Mouse (Mus musculus): ENCODE results near the gene Pbp2. TPM values are rescaled to one million over a fixed set of nuclear protein-coding genes. Genes with fewer than 3 reads are reported as not detected.

The Pbp2 gene
- polyA plus RNA-seq, 1 experiment from 2014 or later: not detected

DNA sequence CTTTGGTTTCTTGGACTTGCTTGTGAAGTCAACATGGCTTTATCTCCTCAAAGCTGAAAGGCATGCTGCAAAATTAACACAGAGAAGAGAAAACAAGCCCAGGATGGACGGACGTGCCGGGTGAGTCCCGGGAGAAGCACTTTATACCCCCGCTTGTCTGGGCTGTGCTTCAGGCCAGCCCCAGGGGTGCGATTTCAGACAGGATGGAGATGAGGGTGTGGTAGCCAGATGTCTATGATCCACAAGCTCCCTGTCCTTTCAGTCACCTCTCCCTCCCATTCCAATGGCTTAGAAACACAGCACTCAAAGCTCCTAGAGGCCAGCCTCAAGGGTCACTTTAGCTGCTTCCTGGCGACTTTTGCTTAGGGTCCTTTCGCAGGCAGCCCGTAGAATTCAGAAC, 3.8 kb upstream of the Pbp2 start:
- ATAC-seq (ENCODE audit: low FRiP score, low TSS enrichment) (no peak), DNase-seq (no peak)
- Histone ChIP-seq H3K27me3 (ENCODE audit: control insufficient read depth, insufficient read depth, low read length) (no peaks in the 10 kb centered on the region), H3K27ac (replicated peaks; ENCODE audit: low read depth, low read length) (no peak overlapping the region), H3K4me1 (ENCODE audit: control insufficient read depth, insufficient read depth, low read length) (no peaks in the 10 kb centered on the region), H3K4me2 (ENCODE audit: low read length) (no peak overlapping the region), H3K4me3 (replicated peaks; ENCODE audit: low read depth, low read length) (no peak overlapping the region), H3K9me3 (ENCODE audit: control insufficient read depth, low read length) (no peaks in the 10 kb centered on the region), H3K36me3 (ENCODE audit: control insufficient read depth, insufficient read depth, low read length) (no peaks in the 10 kb centered on the region), H3K9ac (replicated peaks; ENCODE audit: low read length) (no peak overlapping the region)
- 89% methylated on average over 9 of the region's 9 CpGs for WGBS

DNA sequence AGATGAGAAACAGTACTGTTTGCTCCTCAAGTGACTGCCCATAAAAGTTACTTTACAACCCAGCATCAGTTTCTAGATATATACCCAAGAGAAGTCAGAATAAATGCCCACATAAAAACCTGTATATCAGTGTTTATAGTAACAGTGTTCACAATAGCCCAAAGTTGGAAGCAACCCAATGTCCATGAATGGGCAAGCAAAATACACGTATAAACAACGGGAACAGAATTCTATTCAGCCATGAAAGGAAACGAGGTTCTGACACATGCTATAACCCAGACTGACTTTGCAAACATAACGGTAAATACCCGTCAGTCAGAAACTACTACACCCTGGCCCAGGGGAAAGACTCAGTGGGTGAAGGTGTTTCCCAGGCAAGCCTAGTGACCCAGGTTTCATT, 1.8 kb upstream of the Pbp2 start:
- WGBS: 90% methylated on average over 5 of the region's 5 CpGs
- Histone ChIP-seq H3K4me1 (ENCODE audit: control insufficient read depth, insufficient read depth, low read length) (no peaks in the 10 kb centered on the region), H3K4me3 (replicated peaks; ENCODE audit: low read depth, low read length) (no peak overlapping the region), H3K36me3 (ENCODE audit: control insufficient read depth, insufficient read depth, low read length) (no peaks in the 10 kb centered on the region), H3K27ac (replicated peaks; ENCODE audit: low read depth, low read length) (no peak overlapping the region), H3K27me3 (ENCODE audit: control insufficient read depth, insufficient read depth, low read length) (no peaks in the 10 kb centered on the region), H3K9me3 (ENCODE audit: control insufficient read depth, low read length) (no peaks in the 10 kb centered on the region), H3K4me2 (ENCODE audit: low read length) (no peak overlapping the region), H3K9ac (replicated peaks; ENCODE audit: low read length) (no peak overlapping the region)
- ATAC-seq (ENCODE audit: low FRiP score, low TSS enrichment) (no peak), DNase-seq (no peak)

DNA sequence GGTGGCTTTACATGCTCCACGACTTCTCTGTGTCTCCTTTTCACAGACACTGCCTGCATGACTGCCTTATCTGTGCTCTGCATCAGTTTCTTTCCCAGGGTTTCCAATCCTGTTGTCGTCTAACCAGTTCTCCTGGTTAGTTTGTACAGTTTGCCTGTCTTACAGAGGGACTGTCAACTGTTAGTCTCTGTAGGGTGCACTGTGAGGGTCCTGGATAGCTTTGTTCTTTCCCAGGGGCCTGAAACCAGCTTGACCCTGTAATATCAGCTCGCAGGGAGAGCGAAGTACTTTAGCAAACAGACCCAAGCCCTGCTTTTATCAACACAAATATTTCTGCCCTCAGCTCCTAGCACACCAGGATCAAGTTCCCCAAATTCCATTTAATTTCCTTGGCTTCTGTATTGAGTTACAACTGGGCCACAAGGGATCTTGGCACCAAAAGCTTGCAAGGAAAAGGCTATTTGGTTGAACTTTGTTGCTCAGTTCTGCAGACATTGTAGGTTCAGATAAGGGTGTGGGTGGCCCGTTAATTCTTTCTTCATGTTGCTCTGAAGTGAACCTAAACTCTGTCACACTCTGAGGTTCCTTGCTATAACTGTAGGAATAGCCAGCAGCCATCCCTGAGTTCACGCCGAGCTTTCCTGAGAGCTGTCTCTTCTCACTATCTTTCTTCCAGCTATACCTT, 5.5 kb downstream of the Pbp2 start:
- Histone ChIP-seq H3K36me3 (ENCODE audit: control insufficient read depth, insufficient read depth, low read length) (no peaks in the 10 kb centered on the region), H3K27me3 (ENCODE audit: control insufficient read depth, insufficient read depth, low read length) (no peaks in the 10 kb centered on the region), H3K9ac (replicated peaks; ENCODE audit: low read length) (no peak overlapping the region), H3K4me3 (replicated peaks; ENCODE audit: low read depth, low read length) (no peak overlapping the region), H3K9me3 (ENCODE audit: control insufficient read depth, low read length) (no peaks in the 10 kb centered on the region), H3K4me2 (ENCODE audit: low read length) (no peak overlapping the region), H3K4me1 (ENCODE audit: control insufficient read depth, insufficient read depth, low read length) (no peaks in the 10 kb centered on the region), H3K27ac (replicated peaks; ENCODE audit: low read depth, low read length) (no peak overlapping the region)
- WGBS: 72% methylated on average over 7 of the region's 7 CpGs
- DNase-seq (no peak), ATAC-seq (ENCODE audit: low FRiP score, low TSS enrichment) (no peak)

DNA sequence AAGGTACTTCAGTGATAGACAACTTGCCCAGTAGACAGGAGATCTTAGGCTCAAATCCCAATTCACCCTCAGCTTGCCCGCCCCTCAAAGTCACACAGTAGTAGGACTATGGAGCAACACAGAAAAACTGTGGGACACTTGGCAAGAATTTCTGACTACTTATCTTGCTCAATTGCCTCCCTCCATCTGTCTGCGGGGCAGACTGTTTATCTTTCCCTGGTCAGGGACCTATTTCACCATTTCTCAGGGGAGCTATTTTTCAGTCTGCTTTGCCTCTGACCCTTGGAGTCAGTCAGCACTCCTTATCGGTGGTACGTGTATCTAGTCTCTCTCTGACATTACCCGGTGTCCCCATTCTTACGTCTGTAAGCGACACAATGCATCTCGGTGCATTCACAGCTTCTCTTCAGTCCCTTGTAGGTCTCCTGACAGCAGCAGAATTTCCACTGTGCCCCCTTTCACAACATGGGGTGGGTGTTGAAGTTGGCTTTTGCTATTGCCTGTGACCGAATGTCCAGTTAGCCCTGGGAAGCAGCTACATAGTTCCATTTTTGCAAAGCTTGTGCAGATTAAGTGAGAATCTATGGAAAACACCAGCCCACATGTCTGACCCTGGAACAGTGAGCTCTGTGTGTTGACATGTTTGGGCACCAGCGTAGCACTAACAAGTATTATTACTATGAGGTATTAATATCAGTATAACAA, 7.6 kb downstream of the Pbp2 start:
- 93% methylated on average over 10 of the region's 10 CpGs for WGBS
- ATAC-seq (ENCODE audit: low FRiP score, low TSS enrichment): no peak
- no peaks in the 10 kb centered on the region for H3K27me3 ChIP-seq (ENCODE audit: control insufficient read depth, insufficient read depth, low read length)

DNA sequence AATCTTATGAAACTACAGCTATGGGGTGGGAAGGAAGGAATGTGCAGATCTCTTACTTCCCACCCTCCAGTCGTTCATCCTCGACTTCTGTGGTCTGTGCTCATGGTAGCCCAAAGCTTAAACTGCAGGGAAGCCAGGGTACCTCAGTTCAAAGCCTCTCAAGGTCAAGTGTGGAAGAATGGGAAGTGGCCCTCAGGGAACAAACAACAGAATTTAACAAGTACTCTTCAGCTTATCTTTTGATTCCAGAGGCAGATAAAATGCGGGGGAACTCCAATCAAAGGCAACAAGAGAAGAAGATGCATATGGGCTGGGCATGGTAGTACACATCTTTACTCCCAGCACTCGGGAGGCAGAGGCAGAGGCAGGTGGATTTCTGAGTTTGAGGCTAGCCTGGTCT, 9.7 kb downstream of the Pbp2 start:
- no peak overlapping the region for H3K4me2 ChIP-seq (ENCODE audit: low read length)
- H3K4me3 ChIP-seq (replicated peaks; ENCODE audit: low read depth, low read length): no peak overlapping the region
- no peaks in the 10 kb centered on the region for H3K27me3 ChIP-seq (ENCODE audit: control insufficient read depth, insufficient read depth, low read length)
- H3K9me3 ChIP-seq (ENCODE audit: control insufficient read depth, low read length): no peaks in the 10 kb centered on the region
- no peak overlapping the region for H3K27ac ChIP-seq (replicated peaks; ENCODE audit: low read depth, low read length)
- no peak overlapping the region for H3K9ac ChIP-seq (replicated peaks; ENCODE audit: low read length)
- 82% methylated on average over 4 of the region's 4 CpGs for WGBS
- H3K36me3 ChIP-seq (ENCODE audit: control insufficient read depth, insufficient read depth, low read length): no peaks in the 10 kb centered on the region
- H3K4me1 ChIP-seq (ENCODE audit: control insufficient read depth, insufficient read depth, low read length): no peaks in the 10 kb centered on the region
- no peak for ATAC-seq (ENCODE audit: low FRiP score, low TSS enrichment)
- no peak for DNase-seq

More for the DNA sequence above, 7.6 kb downstream of the Pbp2 start:
- no peaks in the 10 kb centered on the region for H3K36me3 ChIP-seq (ENCODE audit: control insufficient read depth, insufficient read depth, low read length)
- no peaks in the 10 kb centered on the region for H3K4me1 ChIP-seq (ENCODE audit: control insufficient read depth, insufficient read depth, low read length)
- DNase-seq: no peak
- no peak overlapping the region for H3K4me3 ChIP-seq (replicated peaks; ENCODE audit: low read depth, low read length)
- no peak overlapping the region for H3K4me2 ChIP-seq (ENCODE audit: low read length)
- H3K27ac ChIP-seq (replicated peaks; ENCODE audit: low read depth, low read length): no peak overlapping the region
- no peaks in the 10 kb centered on the region for H3K9me3 ChIP-seq (ENCODE audit: control insufficient read depth, low read length)
- no peak overlapping the region for H3K9ac ChIP-seq (replicated peaks; ENCODE audit: low read length)

DNA sequence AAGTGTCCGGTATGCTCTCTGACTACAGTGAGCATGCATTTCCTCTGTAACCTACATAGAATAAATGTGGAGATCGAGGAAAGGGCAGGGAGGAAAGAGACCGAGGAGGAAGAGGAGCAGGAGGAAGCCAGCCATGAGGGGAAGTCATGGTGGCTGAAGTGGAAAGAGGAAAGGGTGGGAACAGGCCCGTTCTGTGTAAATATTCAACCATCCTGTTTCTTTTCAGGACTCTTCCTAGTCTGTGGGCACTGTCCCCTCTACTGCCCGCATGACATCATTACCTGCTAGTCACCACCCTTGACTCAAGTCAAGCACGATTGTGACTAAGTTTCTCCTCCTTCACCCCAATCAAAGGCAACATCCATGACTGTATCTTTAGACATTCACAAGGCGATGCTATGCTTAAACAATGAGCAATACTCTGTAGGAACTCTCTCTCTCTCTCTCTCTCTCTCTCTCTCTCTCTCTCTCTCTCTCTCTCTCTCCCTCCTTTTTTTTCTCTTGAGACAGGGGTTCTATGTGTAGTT, 11.1 kb downstream of the Pbp2 start:
- H3K9ac ChIP-seq (replicated peaks; ENCODE audit: low read length): no peak overlapping the region
- no peak overlapping the region for H3K27ac ChIP-seq (replicated peaks; ENCODE audit: low read depth, low read length)
- H3K4me2 ChIP-seq (ENCODE audit: low read length): no peak overlapping the region
- no peaks in the 10 kb centered on the region for H3K27me3 ChIP-seq (ENCODE audit: control insufficient read depth, insufficient read depth, low read length)
- WGBS: 93% methylated on average over 7 of the region's 7 CpGs
- H3K4me3 ChIP-seq (replicated peaks; ENCODE audit: low read depth, low read length): no peak overlapping the region
- H3K4me1 ChIP-seq (ENCODE audit: control insufficient read depth, insufficient read depth, low read length): no peaks in the 10 kb centered on the region
- H3K9me3 ChIP-seq (ENCODE audit: control insufficient read depth, low read length): no peaks in the 10 kb centered on the region
- ATAC-seq (ENCODE audit: low FRiP score, low TSS enrichment) (no peak), DNase-seq (no peak)
- H3K36me3 ChIP-seq (ENCODE audit: control insufficient read depth, insufficient read depth, low read length): no peaks in the 10 kb centered on the region

DNA sequence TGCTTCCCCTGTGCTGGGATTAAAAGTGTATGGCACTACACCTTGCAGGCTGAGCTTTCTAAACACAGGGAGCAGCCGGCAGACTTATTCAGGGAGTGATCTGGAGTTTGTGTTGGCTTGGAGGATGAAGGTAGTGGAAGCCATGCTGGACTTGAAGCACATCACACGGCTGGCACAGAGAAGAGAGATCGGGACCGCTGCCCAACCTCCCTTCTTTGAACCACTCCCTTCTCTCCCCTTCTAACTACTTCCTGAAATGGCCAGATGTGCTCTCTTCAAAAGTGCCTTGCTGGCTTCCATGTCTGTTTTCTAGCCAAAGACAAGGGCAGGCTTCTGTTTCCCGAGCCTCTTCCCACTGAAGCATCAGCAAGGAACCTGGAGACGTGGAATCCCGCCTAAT, 12.6 kb downstream of the Pbp2 start:
- H3K4me3 ChIP-seq (replicated peaks; ENCODE audit: low read depth, low read length): no peak overlapping the region
- no peak for ATAC-seq (ENCODE audit: low FRiP score, low TSS enrichment)
- H3K4me1 ChIP-seq (ENCODE audit: control insufficient read depth, insufficient read depth, low read length): no peaks in the 10 kb centered on the region
- H3K9ac ChIP-seq (replicated peaks; ENCODE audit: low read length): no peak overlapping the region
- no peak overlapping the region for H3K27ac ChIP-seq (replicated peaks; ENCODE audit: low read depth, low read length)
- no peak for DNase-seq
- no peak overlapping the region for H3K4me2 ChIP-seq (ENCODE audit: low read length)
- H3K27me3 ChIP-seq (ENCODE audit: control insufficient read depth, insufficient read depth, low read length): no peaks in the 10 kb centered on the region
- 95% methylated on average over 7 of the region's 7 CpGs for WGBS
- no peaks in the 10 kb centered on the region for H3K36me3 ChIP-seq (ENCODE audit: control insufficient read depth, insufficient read depth, low read length)
- no peaks in the 10 kb centered on the region for H3K9me3 ChIP-seq (ENCODE audit: control insufficient read depth, low read length)

DNA sequence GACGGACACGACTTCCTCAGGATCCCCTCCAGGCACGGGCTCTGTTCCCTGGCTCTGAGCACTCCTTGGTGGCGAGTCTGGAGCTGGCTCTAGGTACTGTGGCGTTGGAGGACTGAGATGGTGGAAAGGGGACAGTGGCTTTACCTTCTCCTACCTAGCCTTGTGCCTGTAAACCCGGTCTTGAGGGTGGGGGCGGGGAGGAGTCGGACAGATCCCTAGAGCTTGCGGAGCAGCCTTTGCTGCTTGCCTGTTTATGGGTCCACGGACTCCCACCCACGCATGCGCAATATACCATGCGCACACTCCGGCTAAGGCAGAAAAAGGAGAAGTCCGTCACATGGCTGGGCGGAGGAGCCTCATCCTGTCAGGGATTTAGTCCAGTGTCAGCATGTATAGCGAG, 13.9 kb downstream of the Pbp2 start:
- ATAC-seq (ENCODE audit: low FRiP score, low TSS enrichment) (no peak), DNase-seq (no peak)
- H3K27ac ChIP-seq (replicated peaks; ENCODE audit: low read depth, low read length): no peak overlapping the region
- no peaks in the 10 kb centered on the region for H3K4me1 ChIP-seq (ENCODE audit: control insufficient read depth, insufficient read depth, low read length)
- H3K4me2 ChIP-seq (ENCODE audit: low read length): no peak overlapping the region
- H3K27me3 ChIP-seq (ENCODE audit: control insufficient read depth, insufficient read depth, low read length): no peaks in the 10 kb centered on the region
- H3K36me3 ChIP-seq (ENCODE audit: control insufficient read depth, insufficient read depth, low read length): no peaks in the 10 kb centered on the region
- H3K4me3 ChIP-seq (replicated peaks; ENCODE audit: low read depth, low read length): no peak overlapping the region
- 82% methylated on average over 17 of the region's 17 CpGs for WGBS
- no peaks in the 10 kb centered on the region for H3K9me3 ChIP-seq (ENCODE audit: control insufficient read depth, low read length)
- no peak overlapping the region for H3K9ac ChIP-seq (replicated peaks; ENCODE audit: low read length)

All from midbrain, embryonic 14.5 days (tissue).